Mouse (Mus musculus) spleen, postnatal 14 days (tissue): Measurements from ENCODE around the gene Hdac7.

Experiments
- DNase-seq, 2 experiments: peaks; one replicate each; pipeline ENCODE4 v3.0.0; 2021 to 2022; ENCODE audit warnings: low spot score in 2 of 2

The Hdac7 gene

GRCm38 (mm10) chr15:97831987-97832640 lies 12.2 kb downstream of the Hdac7 start:
- DNase-seq = no peak

- DNase-seq = peak in 1 of 2 experiments; percentile 35
Measured at GRCm38 (mm10) chr15:97831242-97831986, 12.9 kb downstream of the Hdac7 start.

DNA sequence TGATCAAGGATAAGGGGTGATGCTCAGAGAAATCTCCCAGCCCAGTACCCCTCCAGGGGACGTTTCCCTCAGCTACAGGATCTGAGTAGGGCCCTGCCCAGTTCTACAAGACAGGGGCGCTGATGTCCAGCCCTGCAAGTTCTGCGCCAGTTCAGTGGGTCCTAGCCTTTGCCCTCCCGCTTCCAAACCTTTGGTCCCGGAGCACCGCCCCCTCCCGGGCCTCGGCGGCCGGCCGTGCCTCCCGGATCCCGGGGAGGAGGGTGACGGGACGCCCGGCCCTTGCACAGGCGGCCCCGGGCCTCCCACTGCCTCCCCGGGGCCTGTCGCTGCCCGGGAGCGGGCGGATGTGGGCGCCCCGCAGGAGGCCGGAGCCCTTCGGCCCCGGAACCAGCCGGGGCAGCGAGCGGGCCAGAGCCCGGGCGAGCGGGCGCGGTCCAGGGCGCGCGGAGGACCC lies 13.5 kb downstream of the Hdac7 start:
- DNase-seq = peak in 1 of 2 experiments; percentile 29

DNA sequence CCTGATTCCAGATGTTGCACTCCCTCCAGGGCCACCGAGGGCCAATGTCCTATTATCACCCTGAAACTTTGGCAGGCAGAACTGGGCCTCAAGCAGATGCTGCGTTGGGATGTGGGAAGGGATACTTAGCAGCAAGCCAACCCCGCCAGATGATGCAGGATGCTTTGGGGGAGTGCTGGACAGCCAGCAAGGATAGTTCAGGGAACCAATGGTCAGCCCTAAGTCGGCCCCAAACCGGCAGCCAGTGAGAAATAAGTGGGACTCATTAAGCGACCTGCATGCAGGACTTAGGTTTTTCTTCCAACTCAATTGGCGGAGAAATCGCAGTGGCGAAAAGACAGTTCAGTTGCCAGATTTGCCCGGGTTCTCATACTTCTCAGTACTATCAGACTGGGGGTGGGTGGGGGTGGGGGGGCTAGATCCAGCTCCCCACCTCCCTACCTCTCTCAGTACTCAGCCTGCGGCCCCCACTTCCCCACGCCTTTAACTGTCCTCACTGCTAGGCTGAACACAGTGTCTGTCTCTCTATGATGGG lies 14.0 kb downstream of the Hdac7 start:
- DNase-seq = no peak

DNA sequence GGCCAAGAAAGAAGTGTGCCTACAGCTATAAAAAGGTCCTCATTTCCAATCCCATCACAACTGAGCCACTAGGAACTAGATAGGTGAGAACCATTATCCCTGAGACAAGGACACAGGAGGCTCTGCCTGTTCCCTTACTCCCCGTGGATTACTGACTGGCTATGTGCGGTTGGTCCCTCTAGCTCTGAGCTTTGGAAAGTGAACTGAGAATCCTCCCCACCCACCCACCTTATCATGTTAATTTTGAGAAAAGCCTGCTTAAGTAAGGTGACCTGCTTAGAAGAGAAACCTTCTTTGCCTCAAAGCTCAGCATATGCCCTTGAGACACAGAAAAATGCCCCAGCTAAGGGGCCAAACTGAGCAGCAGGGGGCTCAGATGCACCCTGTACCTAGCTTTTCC lies 14.9 kb downstream of the Hdac7 start:
- no peak for DNase-seq

DNA sequence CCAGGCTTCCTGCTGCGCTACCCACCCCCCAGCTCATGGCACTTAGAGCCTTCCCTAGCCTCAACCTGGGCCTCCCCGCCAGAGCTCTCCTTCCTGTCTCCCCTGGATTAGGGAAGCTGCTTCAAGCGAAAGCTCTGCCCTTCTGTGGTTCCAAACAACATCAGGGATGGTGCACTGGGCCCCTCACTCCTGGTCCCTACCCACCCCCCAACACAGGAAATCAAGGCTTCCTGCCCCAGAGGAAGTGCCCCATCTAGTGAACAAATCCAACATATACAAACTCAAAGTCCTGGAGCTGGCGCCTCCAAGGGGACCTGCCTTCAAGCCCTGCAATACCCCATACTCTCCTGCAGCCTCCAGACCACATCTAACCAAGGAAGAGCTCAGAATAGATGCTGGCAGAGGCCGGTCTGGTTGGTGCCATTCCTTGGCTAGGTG lies 15.4 kb downstream of the Hdac7 start:
- DNase-seq = no peak

- no peak for DNase-seq
Measured at GRCm38 (mm10) chr15:97828221-97828842, 16.0 kb downstream of the Hdac7 start.

DNA sequence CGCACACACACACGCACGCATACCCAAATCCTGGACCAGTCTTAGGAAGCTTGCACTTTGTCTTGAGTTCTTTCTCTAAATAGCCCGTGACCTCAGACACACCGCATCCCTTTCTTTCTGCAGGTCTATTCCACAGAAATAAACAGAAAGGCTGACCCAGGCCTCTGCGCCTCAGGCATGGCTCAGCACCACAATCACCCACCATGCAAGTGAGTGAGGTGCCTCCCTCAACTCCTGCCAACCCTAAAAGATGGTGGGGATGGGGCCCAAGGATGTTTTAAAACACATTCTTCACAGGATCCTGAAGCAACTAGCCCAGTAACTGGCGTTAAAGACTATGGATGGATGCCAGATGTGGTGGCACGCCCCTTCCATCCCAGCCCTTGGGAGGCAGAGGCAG lies 16.9 kb downstream of the Hdac7 start:
- DNase-seq = no peak

- no peak for DNase-seq
Measured at GRCm38 (mm10) chr15:97826588-97827261, 17.6 kb downstream of the Hdac7 start.

GRCm38 (mm10) chr15:97825941-97826587 lies 18.2 kb downstream of the Hdac7 start:
- DNase-seq = peak in 1 of 2 experiments; percentile 34

GRCm38 (mm10) chr15:97825071-97825940 lies 19.0 kb downstream of the Hdac7 start:
- DNase-seq = peak; percentile 71 to 82

DNA sequence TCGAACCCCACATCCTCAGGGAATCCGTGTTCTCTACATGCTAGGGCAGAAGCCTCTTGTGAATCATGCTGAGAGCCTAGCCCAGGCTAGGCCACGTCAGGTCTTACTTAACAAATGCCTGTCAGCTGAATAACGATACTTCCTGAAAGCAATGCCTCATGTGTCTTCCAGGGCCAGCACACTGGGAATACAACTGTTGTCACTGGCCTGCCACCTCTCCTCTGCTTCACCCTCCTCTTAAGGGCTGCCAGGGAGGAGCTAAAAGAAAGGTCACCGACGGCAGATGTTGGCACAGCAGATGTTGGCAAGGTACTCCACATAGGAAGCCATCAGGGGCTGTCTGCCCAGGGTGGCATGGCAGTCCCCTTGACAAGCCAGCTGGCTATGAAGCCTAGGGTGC lies 20.3 kb downstream of the Hdac7 start:
- no peak for DNase-seq

- no peak for DNase-seq
Measured at GRCm38 (mm10) chr15:97823479-97823878, 20.8 kb downstream of the Hdac7 start.

DNA sequence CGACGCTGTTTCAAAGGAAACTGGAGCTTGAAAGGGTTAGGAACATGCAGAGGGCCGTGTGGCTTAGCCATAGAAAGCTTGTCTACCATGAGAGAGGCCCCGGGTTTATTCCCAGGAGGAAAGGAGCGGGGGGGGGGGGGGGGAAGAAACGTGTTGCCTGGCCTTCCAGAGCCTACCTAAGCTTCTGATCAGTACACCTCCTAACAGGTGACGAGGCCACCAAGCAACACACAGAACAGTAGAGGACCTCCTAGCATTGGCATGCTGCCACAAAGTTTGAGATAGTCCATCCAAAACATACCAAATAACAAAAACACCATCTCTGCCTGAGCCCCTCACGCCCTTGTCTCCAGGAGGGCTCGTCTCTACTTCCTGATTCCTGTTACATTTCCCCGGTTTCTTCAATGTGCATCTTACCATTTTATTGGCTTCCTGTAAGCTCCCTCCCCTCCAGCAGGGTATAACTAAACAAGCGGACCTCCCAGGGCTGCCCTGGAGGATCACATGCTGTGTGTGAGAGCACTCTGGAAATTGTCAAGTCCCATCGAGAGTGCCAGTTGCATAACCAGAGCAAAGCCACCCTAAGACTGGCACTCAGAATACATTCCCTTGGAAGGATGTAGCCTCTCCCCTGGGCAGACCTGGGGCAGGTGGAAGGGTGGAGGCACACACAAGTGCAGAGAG lies 21.6 kb downstream of the Hdac7 start:
- DNase-seq = no peak

DNA sequence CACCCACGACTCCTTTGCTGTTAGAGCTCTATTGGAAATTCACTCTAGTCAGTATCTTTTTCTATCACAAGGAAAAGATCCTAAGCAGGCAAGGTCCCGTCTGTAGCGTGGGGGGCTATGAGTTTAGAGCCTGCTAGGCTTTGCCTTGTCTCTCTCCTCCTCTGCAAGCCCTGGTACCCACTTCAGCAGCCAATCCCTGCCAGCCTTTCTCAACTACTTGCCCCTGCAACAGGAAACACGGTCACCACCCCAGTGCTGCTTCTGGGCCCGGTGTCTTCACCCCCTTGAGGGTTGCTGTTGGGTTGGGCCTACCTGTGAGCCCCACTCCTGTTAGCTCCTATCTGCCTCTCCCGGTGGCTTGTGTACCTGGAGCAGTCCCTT lies 22.3 kb downstream of the Hdac7 start:
- DNase-seq = peak; percentile 38 to 47

GRCm38 (mm10) chr15:97821321-97821982 lies 22.9 kb downstream of the Hdac7 start:
- DNase-seq = no peak

GRCm38 (mm10) chr15:97819937-97820336 lies 24.4 kb downstream of the Hdac7 start:
- no peak for DNase-seq

- no peak for DNase-seq
Measured at GRCm38 (mm10) chr15:97816199-97816994, 27.9 kb downstream of the Hdac7 start.
